Mouse (Mus musculus): ENCODE measurements around the gene B3gnt8. TPM values are rescaled to one million over a fixed set of nuclear protein-coding genes. Genes with fewer than 3 reads are reported as not detected.

Gene B3gnt8
- polyA plus RNA-seq (2015; fragmentation: Illumina TruSeq; extraction: RNeasy Lipid Tissue Mini Kit (QIAGEN cat#74804); ENCODE audit: insufficient read depth, low read depth, low replicate concordance), result 1.2 TPM

DNA sequence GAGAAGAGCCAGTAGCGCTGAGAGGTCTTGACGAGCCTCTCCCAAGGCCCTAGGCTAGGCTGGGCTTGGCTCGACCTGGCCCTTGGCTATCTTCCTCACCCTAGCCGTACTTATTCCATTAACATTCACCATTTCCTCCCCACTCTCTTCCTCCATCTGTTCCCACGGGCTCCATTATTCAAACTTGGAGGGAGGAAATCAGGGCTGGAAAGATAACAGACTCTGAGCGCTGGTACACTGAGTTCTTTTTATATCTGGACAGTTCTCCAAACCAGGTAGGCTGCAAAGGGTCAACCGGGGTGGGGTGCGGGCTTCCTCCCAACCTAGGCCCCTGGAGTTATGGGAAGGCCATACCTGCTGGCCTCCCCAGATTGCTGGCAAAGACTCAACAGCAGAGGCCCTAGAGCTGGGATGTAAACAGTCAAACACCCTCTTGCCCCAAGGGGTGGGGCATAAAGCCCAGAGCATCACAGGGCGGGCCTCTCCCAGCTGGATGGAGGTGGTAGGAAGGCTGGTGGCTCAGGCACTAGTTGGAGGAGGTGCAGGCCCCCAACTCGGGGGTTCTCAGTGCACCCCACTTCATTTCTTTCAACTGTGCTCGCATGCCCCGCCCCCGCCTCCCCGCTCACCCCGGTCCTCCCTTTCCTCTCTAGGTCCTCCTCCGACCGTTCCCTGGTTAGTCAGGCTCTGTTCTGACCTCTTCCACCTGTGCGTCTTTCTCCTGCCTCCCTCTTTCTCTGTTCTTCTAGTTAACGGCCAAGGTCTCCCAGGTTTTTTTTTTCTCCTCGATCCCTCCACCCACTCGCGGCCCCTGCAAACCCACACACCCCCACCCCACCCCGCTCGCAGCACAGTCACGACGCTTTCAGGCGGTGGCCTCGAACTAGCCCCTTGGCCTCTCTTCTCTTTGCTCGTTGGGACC is at the start of gene B3gnt8:
Gene B3gnt8 (plus strand): TSS at position 146 of the 922 bp plus-strand sequence.

DNA sequence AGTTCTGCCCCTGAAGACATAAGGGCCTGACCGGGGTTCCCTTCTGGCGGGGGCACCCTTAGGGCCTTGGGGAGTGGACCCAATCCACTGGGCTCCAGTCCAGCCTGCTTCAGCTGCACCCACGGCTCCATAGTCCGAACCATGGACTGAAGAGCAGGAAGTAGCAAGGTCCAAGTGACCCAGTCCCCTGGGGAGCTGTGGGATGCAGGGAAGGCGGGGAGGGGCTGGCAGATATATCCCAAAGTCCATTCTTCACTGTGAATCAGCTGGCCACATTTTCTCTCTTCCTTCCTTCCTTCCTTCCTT is 10.8 kb upstream of the B3gnt8 start, which contains the start of gene Erich4:
Gene Erich4 (minus strand): TSS at position 187 of the 306 bp plus-strand sequence.

DNA sequence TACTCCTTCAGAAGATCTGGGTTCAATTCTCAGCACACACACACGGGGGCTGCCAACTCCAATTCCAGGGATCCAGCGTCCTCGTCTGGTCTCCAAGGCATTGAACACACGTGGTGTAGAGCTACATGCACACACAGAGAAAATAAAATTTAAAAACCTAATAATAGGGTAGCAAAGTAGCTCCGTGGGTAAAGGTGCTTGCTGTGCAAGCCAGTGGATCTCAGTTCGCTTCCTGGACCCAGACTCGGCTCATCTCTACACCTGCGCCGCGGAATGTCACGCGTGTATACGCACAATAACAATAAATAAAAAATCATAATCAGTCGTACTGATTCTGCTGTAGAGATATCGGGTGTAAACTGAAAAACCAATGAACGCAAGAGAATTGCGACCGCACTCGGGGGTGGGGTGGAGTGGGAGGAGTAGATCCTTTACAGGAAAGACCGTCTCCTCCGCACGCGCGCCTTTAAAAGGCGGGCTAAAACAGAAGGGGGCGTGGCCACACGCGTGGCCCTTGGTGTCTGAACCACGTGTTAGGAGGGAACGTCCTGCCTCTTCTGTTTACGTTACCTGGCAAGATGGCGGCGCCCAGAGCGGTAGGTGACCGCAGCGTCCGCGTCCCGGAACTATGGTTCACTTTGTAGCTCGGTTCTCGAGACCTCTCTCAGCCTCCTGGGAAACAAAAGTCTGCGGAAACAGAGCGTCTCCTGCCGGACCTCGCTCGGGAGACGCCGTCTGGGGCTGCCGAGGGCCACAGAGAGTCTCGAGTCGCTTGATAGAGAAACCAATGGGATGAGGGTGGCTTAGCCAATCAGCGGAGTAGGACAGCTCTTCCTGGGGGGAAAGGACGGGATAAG is 7.4 kb upstream of the B3gnt8 start, which contains the start of gene Dmac2:
Gene Dmac2 (plus strand): TSS at position 550 of the 857 bp plus-strand sequence.

DNA sequence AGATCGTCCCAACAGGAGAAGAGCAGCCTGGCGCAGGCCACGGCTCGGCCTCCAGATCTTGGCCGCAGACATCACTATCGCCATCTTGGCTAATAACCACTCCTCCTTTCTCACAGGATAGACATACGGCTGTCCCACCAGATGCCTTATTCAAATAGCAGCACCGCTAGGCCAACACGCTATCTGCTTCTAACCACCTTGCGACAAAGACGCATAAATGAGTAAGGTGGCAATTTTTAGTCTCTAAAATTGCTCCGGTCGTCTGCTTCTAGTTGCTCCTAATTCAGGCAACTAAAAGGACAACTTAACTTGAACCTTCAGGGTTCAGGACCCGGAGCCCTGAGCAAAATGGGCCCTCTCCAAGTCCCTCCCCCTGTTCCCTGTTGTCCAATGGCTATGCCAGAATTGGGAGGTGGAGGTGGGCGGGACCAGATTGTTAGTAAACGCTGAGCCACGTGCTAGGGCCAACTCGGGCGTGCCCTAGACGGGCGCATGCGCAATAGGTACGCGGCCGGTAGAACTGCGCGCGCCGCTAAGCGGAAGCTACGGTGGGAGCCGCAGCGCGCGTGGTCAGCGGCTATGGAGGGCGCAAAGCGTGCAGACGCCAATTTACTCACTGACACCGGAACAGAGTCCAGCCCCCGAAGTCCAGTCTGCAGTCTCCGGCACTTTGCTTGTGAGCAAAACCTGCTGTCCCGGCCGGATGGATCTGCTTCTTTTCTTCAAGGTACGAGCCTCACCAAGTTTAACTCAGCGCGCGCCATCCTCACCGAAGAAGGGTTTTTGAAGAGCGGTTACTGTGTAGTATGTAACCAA is 32.4 kb downstream of the B3gnt8 start, which contains the start of the genes Bckdha and Exosc5:
Gene Bckdha (minus strand): TSS at position 325 of the 816 bp plus-strand sequence.
Gene Exosc5 (plus strand): TSS at position 508 of the 816 bp plus-strand sequence.

DNA sequence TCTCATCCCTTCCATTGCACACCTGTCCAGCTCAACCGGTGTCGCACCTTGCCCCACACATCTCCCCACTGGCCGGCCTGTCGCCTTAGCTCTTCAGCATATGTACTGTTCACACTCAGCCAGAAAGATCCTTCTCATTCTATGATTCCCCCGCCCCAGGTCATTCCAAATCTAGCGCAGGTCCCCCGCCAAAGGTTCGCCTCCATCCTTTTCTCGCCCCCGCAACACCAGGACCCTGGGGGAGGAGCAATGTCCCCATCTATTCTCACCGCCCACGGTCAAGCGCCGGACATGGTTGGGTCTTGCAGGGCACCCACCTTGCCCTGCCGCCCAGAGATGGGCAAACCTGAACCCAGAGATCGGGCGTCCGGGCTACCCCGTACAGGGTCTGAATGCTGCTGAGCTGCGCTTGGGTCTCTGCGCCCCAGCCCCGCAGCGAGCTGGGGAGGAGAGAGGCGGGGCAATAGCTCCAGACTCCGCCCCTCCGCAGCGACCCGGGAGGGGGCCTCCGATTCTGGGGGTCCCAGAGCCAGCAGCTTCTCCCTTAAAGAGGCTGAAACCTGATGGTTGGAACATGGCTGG is 48.4 kb downstream of the B3gnt8 start, which contains the start of gene Tmem91:
Gene Tmem91 (minus strand): TSS at position 448 of the 582 bp plus-strand sequence.

DNA sequence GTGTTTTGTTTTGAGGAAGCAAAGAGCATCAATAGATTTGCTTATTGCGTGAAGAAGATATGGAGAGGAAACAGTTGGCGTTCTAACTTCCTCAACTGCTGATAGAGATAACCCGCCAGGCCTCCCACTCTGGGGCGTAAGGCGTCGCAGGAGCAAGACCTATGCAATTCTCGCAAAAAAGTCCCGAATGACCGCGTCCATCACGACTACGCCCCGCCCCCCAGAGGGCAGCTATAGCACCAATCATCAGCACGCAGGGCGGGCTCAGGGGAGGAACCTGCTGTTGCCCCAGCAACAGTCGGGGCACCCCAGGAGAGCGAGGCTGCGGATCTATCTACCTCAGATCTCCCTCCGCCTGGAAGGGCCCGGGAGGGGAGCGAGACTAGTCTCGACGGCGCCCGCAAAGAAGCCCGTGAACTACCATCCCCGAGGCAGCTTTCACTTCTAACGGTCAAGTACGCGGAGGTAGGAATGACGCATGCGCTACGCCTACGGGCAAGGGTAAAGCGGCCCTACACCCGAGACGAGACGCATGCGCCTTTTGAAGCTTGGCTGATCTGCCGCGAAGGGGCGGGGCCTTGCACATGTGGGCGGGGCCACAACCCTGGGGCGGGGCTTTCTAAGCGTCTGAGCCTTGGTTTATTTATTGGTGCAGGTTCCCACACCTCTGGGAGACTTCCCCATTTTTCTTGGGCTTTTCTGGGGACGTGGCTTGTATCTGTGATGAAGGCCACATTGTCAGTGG is 54.2 kb downstream of the B3gnt8 start, which contains the start of gene B9d2:
Gene B9d2 (plus strand): TSS at position 267 of the 745 bp plus-strand sequence.

Other genes starting within 250 kb of the B3gnt8 start
- 22.6 TPM for gene Lipe, start 227.9 kb upstream of the B3gnt8 start, polyA plus RNA-seq (2015; fragmentation: Illumina TruSeq; extraction: RNeasy Lipid Tissue Mini Kit (QIAGEN cat#74804); ENCODE audit: insufficient read depth, low read depth, low replicate concordance)
- gene Cxcl17, start 213.8 kb upstream of the B3gnt8 start, polyA plus RNA-seq (2015; fragmentation: Illumina TruSeq; extraction: RNeasy Lipid Tissue Mini Kit (QIAGEN cat#74804); ENCODE audit: insufficient read depth, low read depth, low replicate concordance), result not detected
- gene Ceacam1, start 149.1 kb upstream of the B3gnt8 start, polyA plus RNA-seq (2015; fragmentation: Illumina TruSeq; extraction: RNeasy Lipid Tissue Mini Kit (QIAGEN cat#74804); ENCODE audit: insufficient read depth, low read depth, low replicate concordance), result 10.8 TPM
- not detected for gene Ceacam2, start 86.8 kb upstream of the B3gnt8 start, polyA plus RNA-seq (2015; fragmentation: Illumina TruSeq; extraction: RNeasy Lipid Tissue Mini Kit (QIAGEN cat#74804); ENCODE audit: insufficient read depth, low read depth, low replicate concordance)
- not detected for gene Erich4, start 10.8 kb upstream of the B3gnt8 start, polyA plus RNA-seq (2015; fragmentation: Illumina TruSeq; extraction: RNeasy Lipid Tissue Mini Kit (QIAGEN cat#74804); ENCODE audit: insufficient read depth, low read depth, low replicate concordance)
- 14.6 TPM for gene Dmac2, start 7.2 kb upstream of the B3gnt8 start, polyA plus RNA-seq (2015; fragmentation: Illumina TruSeq; extraction: RNeasy Lipid Tissue Mini Kit (QIAGEN cat#74804); ENCODE audit: insufficient read depth, low read depth, low replicate concordance)
- gene Bckdha, start 32.3 kb downstream of the B3gnt8 start, polyA plus RNA-seq (2015; fragmentation: Illumina TruSeq; extraction: RNeasy Lipid Tissue Mini Kit (QIAGEN cat#74804); ENCODE audit: insufficient read depth, low read depth, low replicate concordance), result 34.9 TPM
- 14.8 TPM for gene Exosc5, start 32.5 kb downstream of the B3gnt8 start, polyA plus RNA-seq (2015; fragmentation: Illumina TruSeq; extraction: RNeasy Lipid Tissue Mini Kit (QIAGEN cat#74804); ENCODE audit: insufficient read depth, low read depth, low replicate concordance)
- gene Tmem91, start 48.5 kb downstream of the B3gnt8 start, polyA plus RNA-seq (2015; fragmentation: Illumina TruSeq; extraction: RNeasy Lipid Tissue Mini Kit (QIAGEN cat#74804); ENCODE audit: insufficient read depth, low read depth, low replicate concordance), result not detected
- gene B9d2, start 54.1 kb downstream of the B3gnt8 start, polyA plus RNA-seq (2015; fragmentation: Illumina TruSeq; extraction: RNeasy Lipid Tissue Mini Kit (QIAGEN cat#74804); ENCODE audit: insufficient read depth, low read depth, low replicate concordance), result 5.2 TPM
- 9.3 TPM for gene Tgfb1, start 60.3 kb downstream of the B3gnt8 start, polyA plus RNA-seq (2015; fragmentation: Illumina TruSeq; extraction: RNeasy Lipid Tissue Mini Kit (QIAGEN cat#74804); ENCODE audit: insufficient read depth, low read depth, low replicate concordance)
- 13.9 TPM for gene Ccdc97, start 92.4 kb downstream of the B3gnt8 start, polyA plus RNA-seq (2015; fragmentation: Illumina TruSeq; extraction: RNeasy Lipid Tissue Mini Kit (QIAGEN cat#74804); ENCODE audit: insufficient read depth, low read depth, low replicate concordance)
- gene Hnrnpul1, start 128.1 kb downstream of the B3gnt8 start, polyA plus RNA-seq (2015; fragmentation: Illumina TruSeq; extraction: RNeasy Lipid Tissue Mini Kit (QIAGEN cat#74804); ENCODE audit: insufficient read depth, low read depth, low replicate concordance), result 15.3 TPM
- gene Axl, start 162.1 kb downstream of the B3gnt8 start, polyA plus RNA-seq (2015; fragmentation: Illumina TruSeq; extraction: RNeasy Lipid Tissue Mini Kit (QIAGEN cat#74804); ENCODE audit: insufficient read depth, low read depth, low replicate concordance), result 25.0 TPM
- gene Cyp2s1, start 190.3 kb downstream of the B3gnt8 start, polyA plus RNA-seq (2015; fragmentation: Illumina TruSeq; extraction: RNeasy Lipid Tissue Mini Kit (QIAGEN cat#74804); ENCODE audit: insufficient read depth, low read depth, low replicate concordance), result 7.6 TPM